Mouse (Mus musculus) CH12.LX (cell line): Measurements from ENCODE around the gene Prkn.

ENCODE experiments used
- CTCF ChIP-seq, 2 experiments: IDR thresholded peaks in 1 of 2; conservative IDR thresholded peaks in 1 of 2; 2 replicates each; pipeline ENCODE4 v1.5.1; 2011 to 2012; ENCODE audit warnings: low read depth in 2 of 2, low read length in 2 of 2, improper control_type of control experiment in 1 of 2, inconsistent platforms in 1 of 2, mild to moderate bottlenecking in 1 of 2, moderate library complexity in 1 of 2
- E2F4 ChIP-seq: IDR thresholded peaks from 2 replicates; pipeline ENCODE4 v1.6.1; 2011; ENCODE audit warnings: low read depth, low read length, improper control_type of control experiment; ENCODE audit not compliant: insufficient replicate concordance
- ELF1 ChIP-seq: IDR thresholded peaks from 2 replicates; pipeline ENCODE4 v1.6.1; 2014; ENCODE audit warnings: low read depth, mild to moderate bottlenecking, inconsistent platforms, low read length, improper control_type of control experiment
- EP300 ChIP-seq: IDR thresholded peaks from 2 replicates; pipeline ENCODE4 v1.6.1; 2011; ENCODE audit warnings: low read length, improper control_type of control experiment
- KAT2A ChIP-seq: IDR thresholded peaks from 2 replicates; pipeline ENCODE4 v1.6.1; 2012; ENCODE audit warnings: low read length, improper control_type of control experiment, inconsistent platforms; ENCODE audit not compliant: insufficient replicate concordance
- NRF1 ChIP-seq: IDR thresholded peaks from 2 replicates; pipeline ENCODE4 v1.6.1; 2014; ENCODE audit warnings: low read depth, mild to moderate bottlenecking, inconsistent platforms, low read length, improper control_type of control experiment, moderate library complexity
- POLR2A ChIP-seq: IDR thresholded peaks from 2 replicates; pipeline ENCODE4 v1.6.1; 2011; ENCODE audit warnings: low read depth, mild to moderate bottlenecking, improper control_type of control experiment, low read length
- RCOR1 ChIP-seq: conservative IDR thresholded peaks from 2 replicates; pipeline ENCODE4 v1.6.1; 2012; ENCODE audit warnings: low read depth, mild to moderate bottlenecking, inconsistent platforms, low read length, improper control_type of control experiment
- SMC3 ChIP-seq: IDR thresholded peaks from 2 replicates; pipeline ENCODE4 v1.6.1; 2011; ENCODE audit warnings: low read depth, low read length, improper control_type of control experiment
- UBTF ChIP-seq: IDR thresholded peaks from 2 replicates; pipeline ENCODE4 v1.6.1; 2012; ENCODE audit warnings: low read depth, mild to moderate bottlenecking, inconsistent platforms, low read length, improper control_type of control experiment, moderate library complexity
- USF2 ChIP-seq: conservative IDR thresholded peaks from 2 replicates; pipeline ENCODE4 v1.6.1; 2011; ENCODE audit warnings: low read depth, low read length, improper control_type of control experiment
- ZKSCAN1 ChIP-seq: IDR thresholded peaks from 2 replicates; pipeline ENCODE4 v1.6.1; 2012; ENCODE audit warnings: low read depth, inconsistent platforms, low read length, improper control_type of control experiment, borderline replicate concordance

DNA sequence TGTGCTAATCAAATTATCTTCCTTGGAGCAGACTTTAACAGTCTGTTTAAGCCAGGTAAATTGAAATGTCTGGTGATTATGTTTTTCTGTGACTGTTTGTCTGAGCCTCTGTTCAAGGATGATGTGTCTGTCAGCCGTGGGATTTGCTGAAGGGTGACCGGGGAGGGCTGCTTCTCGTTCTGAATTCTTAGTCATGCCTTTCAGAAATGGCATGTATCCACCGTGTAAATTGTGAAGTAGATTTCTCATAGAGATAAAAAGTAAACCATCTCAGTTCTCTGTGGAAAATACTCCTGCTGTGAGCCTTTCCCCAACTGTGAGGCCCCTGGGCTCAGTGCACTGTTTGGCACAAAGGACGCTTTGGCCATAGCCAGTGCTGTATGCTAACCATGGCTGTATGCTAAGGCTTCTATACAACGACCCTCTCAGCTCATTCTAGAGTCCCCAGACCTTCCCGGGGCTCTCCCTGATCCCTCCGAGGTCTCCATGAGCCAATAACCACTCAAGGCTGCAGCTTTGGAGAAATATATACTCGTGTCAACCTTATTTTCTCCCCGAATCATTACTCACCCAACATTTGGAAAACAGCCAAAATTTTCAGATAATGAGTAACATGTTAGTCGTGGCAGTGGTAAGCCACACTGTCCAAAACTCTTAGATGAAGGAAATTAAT, 552.6 kb downstream of the Prkn start:
- TF ChIP-seq EP300: no peak
- no peak for TF ChIP-seq SMC3
- TF ChIP-seq ZKSCAN1: no peak
- no peak for TF ChIP-seq USF2
- no peak for TF ChIP-seq CTCF (conservative IDR thresholded peaks at IDR 0.05 in 1 of 2, IDR thresholded peaks at IDR 0.05 in 1 of 2; ENCODE audit: low read depth in 2 of 2, low read length in 2 of 2)
- no peak for TF ChIP-seq KAT2A
- TF ChIP-seq E2F4: no peak
- no peak for TF ChIP-seq POLR2A
- TF ChIP-seq NRF1: no peak
- no peak for TF ChIP-seq UBTF
- no peak for TF ChIP-seq RCOR1
- TF ChIP-seq ELF1: no peak
